ENCODE assay signal across 8 mouse cellular contexts in the genomic region with DNA sequence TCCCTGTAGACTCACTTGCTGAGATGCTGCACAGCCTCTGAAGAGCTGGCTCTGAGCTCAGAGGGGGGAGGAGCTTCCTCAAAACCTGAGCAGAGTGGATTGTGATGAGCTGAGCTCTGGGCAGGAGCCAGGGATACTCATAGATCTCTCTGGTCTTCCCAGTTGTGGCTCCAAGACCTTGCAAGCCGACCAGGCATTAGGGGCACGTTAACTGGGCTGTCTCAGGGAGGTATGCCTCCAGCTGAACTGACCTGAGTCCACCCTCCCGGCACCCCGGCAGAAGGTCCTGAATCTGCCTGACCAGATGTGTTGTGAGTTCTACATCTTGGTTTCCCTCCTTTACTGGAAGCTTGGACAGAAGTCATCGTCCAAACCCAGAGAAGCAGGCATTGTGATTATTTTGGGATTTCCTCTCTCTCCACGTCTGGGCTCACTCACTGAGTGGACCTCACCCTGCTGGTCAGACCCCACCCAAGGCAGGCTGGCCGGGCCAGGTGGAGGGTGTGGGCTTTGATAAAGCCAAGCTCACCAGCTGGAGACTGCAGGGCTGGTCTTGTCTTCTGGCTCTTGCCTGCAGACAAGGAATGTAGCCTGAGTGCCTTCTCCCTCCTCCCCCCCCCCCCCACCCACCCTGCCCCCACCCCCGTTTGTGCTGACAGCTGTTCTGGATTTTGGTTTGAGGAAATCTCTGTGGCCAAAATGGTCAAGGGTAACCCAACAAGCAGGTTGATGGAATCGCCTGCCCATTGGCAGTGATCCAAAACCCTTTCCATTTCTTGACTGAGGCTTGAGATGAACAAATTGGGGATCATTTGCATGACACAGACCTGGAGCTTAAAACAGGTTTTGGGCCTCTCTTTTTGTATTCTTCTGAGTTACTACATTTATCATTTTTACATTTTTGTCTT. TPM values are rescaled to one million over a fixed set of nuclear protein-coding genes. Genes with fewer than 3 reads are reported as not detected.
DNase-seq lines count a peak whose midpoint lies in the region; ATAC-seq and TF ChIP-seq lines count a peak whose summit lies in the region.

No protein-coding gene starts in this region.

- no peaks in the 10 kb centered on the region for H3K27me3 ChIP-seq in heart, adult 2 months (ENCODE audit: control insufficient read depth, insufficient read depth, low read length)
- H3K27me3 ChIP-seq in liver, embryonic 13.5 days: no peaks in the 10 kb centered on the region
- no peaks in the 10 kb centered on the region for H3K27me3 ChIP-seq in stomach, embryonic 16.5 days (ENCODE audit: control insufficient read depth, insufficient read depth, low read length)

- peaks cover 25% of the 10 kb centered on the region for H3K4me1 ChIP-seq in heart, adult 2 months (ENCODE audit: control insufficient read depth, insufficient read depth, low read length)
- peaks cover 43% of the 10 kb centered on the region for H3K4me1 ChIP-seq in liver, embryonic 13.5 days (replicated peaks)
- H3K4me1 ChIP-seq in stomach, embryonic 16.5 days (ENCODE audit: control insufficient read depth, insufficient read depth, low read length): peaks cover 43% of the 10 kb centered on the region

- WGBS in heart, adult 2 months: 21% methylated on average over 9 of the region's 9 CpGs
- WGBS in liver, embryonic 13.5 days (ENCODE audit: insufficient replicate concordance): 26% methylated on average over 9 of the region's 9 CpGs
- 37% methylated on average over 9 of the region's 9 CpGs for WGBS in stomach, embryonic 16.5 days

- no peaks in the 10 kb centered on the region for H3K36me3 ChIP-seq in heart, adult 2 months (ENCODE audit: control insufficient read depth, insufficient read depth, low read length)
- no peaks in the 10 kb centered on the region for H3K36me3 ChIP-seq in liver, embryonic 13.5 days
- no peaks in the 10 kb centered on the region for H3K36me3 ChIP-seq in stomach, embryonic 16.5 days (ENCODE audit: control insufficient read depth, insufficient read depth, low read length)

- TF ChIP-seq CTCF in heart, adult 2 months (IDR thresholded peaks at IDR 0.05): peak; percentile 26; the same call in 1 of the 2 replicates

- ATAC-seq in liver, embryonic 13.5 days (ENCODE audit: low read depth): 0 out of 2 replicates have a peak, but pooled peaks have one; percentile 27
- ATAC-seq in stomach, embryonic 16.5 days (ENCODE audit: insufficient read depth, low FRiP score): peak; percentile 54; the same call in 1 of the 2 replicates

- TF ChIP-seq EP300 in heart, adult 2 months (IDR thresholded peaks at IDR 0.05; ENCODE audit: insufficient read depth, low read depth, low read length): peak; percentile 61; the same call in 1 of the 2 replicates

- H3K27ac ChIP-seq in heart, adult 2 months: peak overlapping the region; percentile 76
- peak overlapping the region; percentile 16; the same call in 1 of the 2 replicates for H3K27ac ChIP-seq in liver, embryonic 13.5 days
- H3K27ac ChIP-seq in stomach, embryonic 16.5 days (ENCODE audit: low read length): peak overlapping the region; percentile 56

- no peaks in the 10 kb centered on the region for H3K9me3 ChIP-seq in liver, embryonic 13.5 days (replicated peaks)
- H3K9me3 ChIP-seq in stomach, embryonic 16.5 days (replicated peaks; ENCODE audit: control insufficient read depth, low read length): no peaks in the 10 kb centered on the region

- intact Hi-C loops in heart, adult 2 months (cut with DNase I): loop anchor here (2.0 to 5.0 kb wide), 2 partner anchors 44 to 48 kb away; a partner anchor contains a TSS

- no peak overlapping the region for H3K9ac ChIP-seq in heart, adult 2 months (ENCODE audit: low read depth, low read length)
- no peak overlapping the region for H3K9ac ChIP-seq in liver, embryonic 13.5 days
- H3K9ac ChIP-seq in stomach, embryonic 16.5 days (ENCODE audit: low read length): no peak overlapping the region

- H3K4me3 ChIP-seq in heart, adult 2 months: no peak overlapping the region
- H3K4me3 ChIP-seq in liver, embryonic 13.5 days (replicated peaks): no peak overlapping the region
- no peak overlapping the region for H3K4me3 ChIP-seq in stomach, embryonic 16.5 days (replicated peaks; ENCODE audit: low read length)

- no peaks in the 10 kb centered on the region; the same call in 1 of the 2 replicates for H3K79me2 ChIP-seq in heart, adult 2 months (replicated peaks; ENCODE audit: control insufficient read depth, insufficient read depth, low read length)

- peak; percentile 43; the same call in 1 of the 2 replicates for TF ChIP-seq POLR2A in heart, adult 2 months (IDR thresholded peaks at IDR 0.05; ENCODE audit: insufficient read depth, low read depth, low read length)

- H3K4me2 ChIP-seq in liver, embryonic 13.5 days: no peak overlapping the region
- no peak overlapping the region for H3K4me2 ChIP-seq in stomach, embryonic 16.5 days (ENCODE audit: low read depth, low read length)

- peak; percentile 56 to 78 for DNase-seq in cerebellum, postnatal 10 days
- no peak for DNase-seq in cerebellum, adult 9-11 months
- peak; percentile 23 for DNase-seq in retina, postnatal 1 day
- no peak for DNase-seq in retina, embryonic 14.5 days (ENCODE audit: low spot score)
- DNase-seq in heart, adult 2 months: peak; percentile 73 to 84
- no peak for DNase-seq in liver, embryonic 13.5 days
- no peak for DNase-seq in layer of hippocampus, postnatal 36 days

RNA-seq across cellular contexts. Expression of a gene that starts 44.1 kb away (rescaled TPM):
- total RNA-seq in heart, adult 2 months (2021): 1 to 10 TPM; 9.9 to 10.0 TPM
- 7.3 and 8.5 TPM in 2 replicates for polyA plus RNA-seq in heart, adult 2 months (2012; rRNA removed)
- polyA plus RNA-seq in liver, embryonic 13.5 days (2015; fragmentation: Nextera tagmentation; extraction: Ambion mirVana): 1.4 and 1.6 TPM in 2 replicates
- polyA plus RNA-seq in stomach, embryonic 16.5 days (2015; fragmentation: Nextera tagmentation; extraction: Ambion mirVana): 7.4 and 8.8 TPM in 2 replicates
- 100 to 1,000 TPM; 121 to 133 TPM for total RNA-seq in layer of hippocampus, postnatal 36 days (2021)

Comparison
In these comparisons a context has a peak if more than half of its experiments do, and no peak if none do; other contexts are left out.
1. DNase-seq: peak in cerebellum, postnatal 10 days (2 of 2), retina, postnatal 1 day (single experiment) and heart, adult 2 months (2 of 2); none in cerebellum, adult 9-11 months (single experiment), retina, embryonic 14.5 days (single experiment), liver, embryonic 13.5 days (single experiment) and layer of hippocampus, postnatal 36 days (0 of 2).
2. H3K27ac ChIP-seq: peak in every context shown above with its lines; median percentile 76 in heart, adult 2 months; 56 in stomach, embryonic 16.5 days; 16 in liver, embryonic 13.5 days.